Comparison of ENCODE assay signal across 8 mouse cellular contexts in genomic region chr13:55535796-55536193, GRCm38 (mm10). TPM values are rescaled to one million over a fixed set of nuclear protein-coding genes. Genes with fewer than 3 reads are reported as not detected.
A peak's percentile ranks its signal among the peaks of the same experiment; 100 is the strongest.
DNase-seq lines count a peak whose midpoint lies in the region; ATAC-seq and TF ChIP-seq lines count a peak whose summit lies in the region.

No protein-coding gene starts in this region.

- peaks cover 3% of the 10 kb centered on the region; the same call in 1 of the 2 replicates for H3K4me1 ChIP-seq in lung, postnatal 0 days (ENCODE audit: insufficient read depth, low read depth, low read length)
- peaks cover 16% of the 10 kb centered on the region for H3K4me1 ChIP-seq in embryonic facial prominence, embryonic 13.5 days
- peaks cover 5% of the 10 kb centered on the region; the same call in 1 of the 2 replicates for H3K4me1 ChIP-seq in intestine, postnatal 0 days (replicated peaks; ENCODE audit: control insufficient read depth, insufficient read depth, low read length)
- peaks cover 23% of the 10 kb centered on the region for H3K4me1 ChIP-seq in neural tube, embryonic 15.5 days

- no peaks in the 10 kb centered on the region for H3K27me3 ChIP-seq in lung, postnatal 0 days (replicated peaks; ENCODE audit: insufficient read depth, low read length)
- H3K27me3 ChIP-seq in embryonic facial prominence, embryonic 13.5 days = no peaks in the 10 kb centered on the region
- H3K27me3 ChIP-seq in intestine, postnatal 0 days (replicated peaks; ENCODE audit: control insufficient read depth, insufficient read depth, low read length) = no peaks in the 10 kb centered on the region
- H3K27me3 ChIP-seq in neural tube, embryonic 15.5 days (replicated peaks) = no peaks in the 10 kb centered on the region

- WGBS in lung, postnatal 0 days = 18% methylated on average over 17 of the region's 17 CpGs
- 18% methylated on average over 17 of the region's 17 CpGs for WGBS in embryonic facial prominence, embryonic 13.5 days
- WGBS in intestine, postnatal 0 days = 15% methylated on average over 17 of the region's 17 CpGs
- 19% methylated on average over 17 of the region's 17 CpGs for WGBS in neural tube, embryonic 15.5 days

- no peak overlapping the region for H3K27ac ChIP-seq in lung, postnatal 0 days (ENCODE audit: low read length)
- peak overlapping the region; percentile 28; the same call in 1 of the 2 replicates for H3K27ac ChIP-seq in embryonic facial prominence, embryonic 13.5 days
- H3K27ac ChIP-seq in intestine, postnatal 0 days (ENCODE audit: low read depth, low read length) = peak overlapping the region; percentile 8; the same call in 1 of the 2 replicates
- H3K27ac ChIP-seq in neural tube, embryonic 15.5 days (replicated peaks) = peak overlapping the region; percentile 88

- no peaks in the 10 kb centered on the region for H3K9me3 ChIP-seq in lung, postnatal 0 days (ENCODE audit: low read length)
- no peaks in the 10 kb centered on the region for H3K9me3 ChIP-seq in embryonic facial prominence, embryonic 13.5 days
- no peaks in the 10 kb centered on the region for H3K9me3 ChIP-seq in intestine, postnatal 0 days (ENCODE audit: control insufficient read depth)
- H3K9me3 ChIP-seq in neural tube, embryonic 15.5 days (replicated peaks) = no peaks in the 10 kb centered on the region

- no peak for DNase-seq in lung, postnatal 0 days (ENCODE audit: low spot score)
- no peak for DNase-seq in lung, postnatal 10 days
- no peak for DNase-seq in urinary bladder, postnatal 10 days (ENCODE audit: low spot score)
- DNase-seq in adrenal gland, postnatal 25 days = no peak
- no peak for DNase-seq in layer of hippocampus, postnatal 25 days (ENCODE audit: extremely low spot score in 1 of 2, low spot score in 1 of 2)

- no peak for TF ChIP-seq EP300 in lung, postnatal 0 days (IDR thresholded peaks at IDR 0.05)

- peak overlapping the region; percentile 68 for H3K9ac ChIP-seq in lung, postnatal 0 days (replicated peaks; ENCODE audit: low read depth)
- peak overlapping the region; percentile 91 for H3K9ac ChIP-seq in embryonic facial prominence, embryonic 13.5 days
- peak overlapping the region; percentile 72 for H3K9ac ChIP-seq in intestine, postnatal 0 days (ENCODE audit: low read depth, low read length)
- H3K9ac ChIP-seq in neural tube, embryonic 15.5 days (replicated peaks) = peak overlapping the region; percentile 82

- H3K4me3 ChIP-seq in lung, postnatal 0 days (ENCODE audit: low read depth, low read length) = peak overlapping the region; percentile 83
- peak overlapping the region; percentile 91 for H3K4me3 ChIP-seq in embryonic facial prominence, embryonic 13.5 days
- peak overlapping the region; percentile 71 for H3K4me3 ChIP-seq in intestine, postnatal 0 days (ENCODE audit: low read depth, low read length)
- H3K4me3 ChIP-seq in neural tube, embryonic 15.5 days (replicated peaks) = peak overlapping the region; percentile 76

- H3K36me3 ChIP-seq in lung, postnatal 0 days (ENCODE audit: insufficient read depth, low read length) = 0 out of 2 replicates have a peak, but pooled peaks cover 26% of the 10 kb centered on the region
- H3K36me3 ChIP-seq in embryonic facial prominence, embryonic 13.5 days = peaks cover 78% of the 10 kb centered on the region
- peaks cover 55% of the 10 kb centered on the region for H3K36me3 ChIP-seq in intestine, postnatal 0 days (ENCODE audit: control insufficient read depth, insufficient read depth)
- H3K36me3 ChIP-seq in neural tube, embryonic 15.5 days = peaks cover 68% of the 10 kb centered on the region

- peak overlapping the region; percentile 85 for H3K4me2 ChIP-seq in lung, postnatal 0 days (replicated peaks; ENCODE audit: low read depth, low read length)
- peak overlapping the region; percentile 97 for H3K4me2 ChIP-seq in embryonic facial prominence, embryonic 13.5 days
- peak overlapping the region; percentile 95 for H3K4me2 ChIP-seq in intestine, postnatal 0 days (replicated peaks; ENCODE audit: low read depth)
- peak overlapping the region; percentile 96 for H3K4me2 ChIP-seq in neural tube, embryonic 15.5 days

- TF ChIP-seq CTCF in lung, postnatal 0 days (IDR thresholded peaks at IDR 0.05) = no peak
- TF ChIP-seq CTCF in intestine, postnatal 0 days (IDR thresholded peaks at IDR 0.05; ENCODE audit: low read depth) = no peak

- no peak for ATAC-seq in lung, postnatal 0 days
- no peak for ATAC-seq in embryonic facial prominence, embryonic 13.5 days (ENCODE audit: insufficient number of reproducible peaks, insufficient read depth, low FRiP score, low TSS enrichment, low read depth)
- peak; percentile 2; the same call in 1 of the 2 replicates for ATAC-seq in intestine, postnatal 0 days
- no peak; the same call in 1 of the 2 replicates for ATAC-seq in neural tube, embryonic 15.5 days (ENCODE audit: low FRiP score)

RNA-seq across cellular contexts. Expression of gene Ddx41, which starts 0.7 kb away (rescaled TPM):
- polyA plus RNA-seq in lung, postnatal 0 days (2015; fragmentation: Nextera tagmentation; extraction: Ambion mirVana) = 35.3 and 36.8 TPM in 2 replicates
- polyA plus RNA-seq in embryonic facial prominence, embryonic 13.5 days (2015; fragmentation: Nextera tagmentation; extraction: Ambion mirVana) = 73.0 and 80.0 TPM in 2 replicates
- 23.2 and 25.8 TPM in 2 replicates for polyA plus RNA-seq in intestine, postnatal 0 days (2015; fragmentation: Nextera tagmentation; extraction: Ambion mirVana)
- 48.8 and 53.1 TPM in 2 replicates for polyA plus RNA-seq in neural tube, embryonic 15.5 days (2015; fragmentation: Nextera tagmentation; extraction: Ambion mirVana)
- total RNA-seq in adrenal gland, postnatal 25 days (2021) = 52.6 and 57.3 TPM in 2 replicates
- 10 to 100 TPM; 50.7 to 57.2 TPM for total RNA-seq in layer of hippocampus, postnatal 25 days (2021)

RNA-seq across cellular contexts. Expression of gene Dok3, which starts 6.7 kb away (rescaled TPM):
- 8.1 and 9.1 TPM in 2 replicates for polyA plus RNA-seq in lung, postnatal 0 days (2015; fragmentation: Nextera tagmentation; extraction: Ambion mirVana)
- 2.3 and 2.8 TPM in 2 replicates for polyA plus RNA-seq in embryonic facial prominence, embryonic 13.5 days (2015; fragmentation: Nextera tagmentation; extraction: Ambion mirVana)
- polyA plus RNA-seq in intestine, postnatal 0 days (2015; fragmentation: Nextera tagmentation; extraction: Ambion mirVana) = 1.5 and 1.6 TPM in 2 replicates
- polyA plus RNA-seq in neural tube, embryonic 15.5 days (2015; fragmentation: Nextera tagmentation; extraction: Ambion mirVana) = 4.2 and 4.6 TPM in 2 replicates
- 3.4 and 4.4 TPM in 2 replicates for total RNA-seq in adrenal gland, postnatal 25 days (2021)
- total RNA-seq in layer of hippocampus, postnatal 25 days (2021) = 1 to 10 TPM; 9.6 to 9.7 TPM

RNA-seq across cellular contexts. Expression of gene Pdlim7, which starts 22.3 kb away (rescaled TPM):
- 109 and 111 TPM in 2 replicates for polyA plus RNA-seq in lung, postnatal 0 days (2015; fragmentation: Nextera tagmentation; extraction: Ambion mirVana)
- 105 and 119 TPM in 2 replicates for polyA plus RNA-seq in embryonic facial prominence, embryonic 13.5 days (2015; fragmentation: Nextera tagmentation; extraction: Ambion mirVana)
- 131 and 142 TPM in 2 replicates for polyA plus RNA-seq in intestine, postnatal 0 days (2015; fragmentation: Nextera tagmentation; extraction: Ambion mirVana)
- 169 and 176 TPM in 2 replicates for polyA plus RNA-seq in neural tube, embryonic 15.5 days (2015; fragmentation: Nextera tagmentation; extraction: Ambion mirVana)
- 17.6 and 18.7 TPM in 2 replicates for total RNA-seq in adrenal gland, postnatal 25 days (2021)
- total RNA-seq in layer of hippocampus, postnatal 25 days (2021) = 10 to 100 TPM; 86.6 to 97.7 TPM

RNA-seq across cellular contexts. Expression of gene Fam193b, which starts 35.1 kb away (rescaled TPM):
- polyA plus RNA-seq in lung, postnatal 0 days (2015; fragmentation: Nextera tagmentation; extraction: Ambion mirVana) = 23.1 and 27.4 TPM in 2 replicates
- polyA plus RNA-seq in embryonic facial prominence, embryonic 13.5 days (2015; fragmentation: Nextera tagmentation; extraction: Ambion mirVana) = 47.4 and 49.9 TPM in 2 replicates
- polyA plus RNA-seq in intestine, postnatal 0 days (2015; fragmentation: Nextera tagmentation; extraction: Ambion mirVana) = 10.3 and 12.3 TPM in 2 replicates
- 43.0 and 46.4 TPM in 2 replicates for polyA plus RNA-seq in neural tube, embryonic 15.5 days (2015; fragmentation: Nextera tagmentation; extraction: Ambion mirVana)
- total RNA-seq in adrenal gland, postnatal 25 days (2021) = 75.2 and 75.3 TPM in 2 replicates
- total RNA-seq in layer of hippocampus, postnatal 25 days (2021) = 10 to 100 TPM; 66.4 to 87.5 TPM

RNA-seq across cellular contexts. Expression of gene Tmed9, which starts 37.7 kb away (rescaled TPM):
- 112 and 113 TPM in 2 replicates for polyA plus RNA-seq in lung, postnatal 0 days (2015; fragmentation: Nextera tagmentation; extraction: Ambion mirVana)
- 158 and 177 TPM in 2 replicates for polyA plus RNA-seq in embryonic facial prominence, embryonic 13.5 days (2015; fragmentation: Nextera tagmentation; extraction: Ambion mirVana)
- polyA plus RNA-seq in intestine, postnatal 0 days (2015; fragmentation: Nextera tagmentation; extraction: Ambion mirVana) = 57.3 and 63.3 TPM in 2 replicates
- 110 and 121 TPM in 2 replicates for polyA plus RNA-seq in neural tube, embryonic 15.5 days (2015; fragmentation: Nextera tagmentation; extraction: Ambion mirVana)
- total RNA-seq in adrenal gland, postnatal 25 days (2021) = 144 and 170 TPM in 2 replicates
- 100 to 1,000 TPM; 132 to 143 TPM for total RNA-seq in layer of hippocampus, postnatal 25 days (2021)
